Mouse (Mus musculus): ENCODE measurements around the gene Nr6a1. TPM values are rescaled to one million over a fixed set of nuclear protein-coding genes. Genes with fewer than 3 reads are reported as not detected.
A peak's percentile ranks its signal among the peaks of the same experiment; 100 is the strongest.

Gene Nr6a1
- total RNA-seq, 2 experiments from 2014 or later = 6.0 to 6.8 TPM

DNA sequence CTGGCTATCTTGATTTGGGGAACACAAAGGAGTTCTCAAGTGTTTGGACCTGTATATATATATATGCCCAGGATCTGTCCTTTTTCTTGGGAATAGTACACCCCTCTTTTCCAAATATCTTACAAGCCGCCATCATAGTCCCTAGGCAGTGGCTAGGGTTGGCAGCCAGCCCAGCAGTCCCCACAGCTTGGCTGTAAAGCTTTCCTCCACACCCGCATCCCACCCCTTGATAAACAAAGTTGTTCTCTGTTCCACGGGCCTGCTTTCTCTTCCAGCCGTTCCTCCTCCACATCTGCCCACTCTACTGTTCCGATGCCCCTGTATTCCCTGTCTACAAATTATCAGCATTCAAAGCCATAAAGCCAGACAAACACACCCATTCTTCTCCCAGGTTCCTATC lies 192.8 kb downstream of the Nr6a1 start:
- ATAC-seq (replicated peaks; ENCODE audit: low FRiP score, low TSS enrichment, poor library complexity, severe bottlenecking) = no peak

DNA sequence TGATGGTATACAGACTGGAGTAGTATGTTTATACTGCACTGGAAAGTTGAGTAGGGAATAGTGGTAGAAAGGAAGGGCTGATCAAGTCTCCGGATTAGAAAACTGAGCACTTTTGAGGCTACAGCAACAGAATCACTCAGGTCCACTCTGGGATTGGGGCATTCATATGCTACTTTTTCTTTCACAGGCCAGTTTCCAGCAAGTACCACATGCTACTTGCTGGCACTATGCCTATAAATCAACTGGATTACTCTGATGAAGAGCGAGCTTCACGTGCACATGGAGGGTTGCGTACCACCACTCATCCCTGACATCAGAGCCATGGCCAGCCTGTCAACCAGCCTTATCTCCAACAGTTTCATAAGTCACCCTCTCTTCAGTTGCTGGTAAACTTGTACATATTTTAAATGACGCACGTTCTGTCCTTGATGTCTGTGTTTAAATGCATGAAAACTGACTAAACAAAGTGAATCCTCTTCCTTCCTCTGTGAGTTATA lies 197.1 kb downstream of the Nr6a1 start:
- no peak for ATAC-seq (replicated peaks; ENCODE audit: low FRiP score, low TSS enrichment, poor library complexity, severe bottlenecking)

DNA sequence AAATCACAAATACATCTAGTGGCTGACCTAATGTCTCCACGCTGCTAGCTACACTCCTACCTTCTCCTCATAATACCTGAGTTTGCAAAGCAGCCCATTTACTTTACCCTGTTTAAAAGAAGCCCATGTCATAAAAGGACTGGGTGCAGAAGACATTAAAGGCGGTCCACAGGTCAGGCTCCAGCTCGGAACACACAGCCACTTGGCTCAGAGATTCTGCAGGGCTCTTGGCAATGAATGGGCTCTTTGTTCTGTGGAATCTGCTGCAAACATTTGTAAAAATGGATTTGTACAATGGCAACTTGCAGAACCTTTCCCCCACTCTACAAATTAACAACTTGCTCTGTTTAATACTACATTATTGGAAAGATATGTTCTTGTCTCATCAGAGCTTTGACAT lies 202.1 kb downstream of the Nr6a1 start:
- ATAC-seq (replicated peaks; ENCODE audit: low FRiP score, low TSS enrichment, poor library complexity, severe bottlenecking) = no peak

DNA sequence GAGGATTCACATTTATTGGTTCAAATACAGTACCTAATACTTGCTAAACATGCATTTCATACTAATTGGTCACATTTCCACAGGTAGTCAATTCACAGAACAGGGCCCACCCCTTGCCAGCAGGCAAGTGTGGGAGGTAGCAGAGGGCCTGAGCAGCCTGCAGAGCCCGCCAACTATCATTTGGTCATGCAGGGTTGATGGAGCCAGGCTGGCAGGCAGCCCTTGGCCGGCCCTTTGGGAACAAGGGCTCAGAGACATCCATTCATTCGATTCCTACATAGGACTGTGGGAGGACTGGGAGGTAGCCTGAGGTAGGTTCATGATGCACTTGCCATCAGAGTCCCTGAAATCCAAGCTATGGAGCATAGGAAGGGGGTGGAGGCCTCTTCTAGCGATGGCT lies 204.1 kb downstream of the Nr6a1 start:
- ATAC-seq (replicated peaks; ENCODE audit: low FRiP score, low TSS enrichment, poor library complexity, severe bottlenecking) = no peak

- ATAC-seq (replicated peaks; ENCODE audit: low FRiP score, low TSS enrichment, poor library complexity, severe bottlenecking) = no peak
Measured at GRCm38 (mm10) chr2:38722076-38722475, 205.4 kb downstream of the Nr6a1 start.

- ATAC-seq (replicated peaks; ENCODE audit: low FRiP score, low TSS enrichment, poor library complexity, severe bottlenecking) = no peak
Measured at GRCm38 (mm10) chr2:38720661-38721060, 206.8 kb downstream of the Nr6a1 start.

GRCm38 (mm10) chr2:38719354-38719753 lies 208.1 kb downstream of the Nr6a1 start:
- ATAC-seq (replicated peaks; ENCODE audit: low FRiP score, low TSS enrichment, poor library complexity, severe bottlenecking) = no peak; the same call in 1 of the 2 replicates

DNA sequence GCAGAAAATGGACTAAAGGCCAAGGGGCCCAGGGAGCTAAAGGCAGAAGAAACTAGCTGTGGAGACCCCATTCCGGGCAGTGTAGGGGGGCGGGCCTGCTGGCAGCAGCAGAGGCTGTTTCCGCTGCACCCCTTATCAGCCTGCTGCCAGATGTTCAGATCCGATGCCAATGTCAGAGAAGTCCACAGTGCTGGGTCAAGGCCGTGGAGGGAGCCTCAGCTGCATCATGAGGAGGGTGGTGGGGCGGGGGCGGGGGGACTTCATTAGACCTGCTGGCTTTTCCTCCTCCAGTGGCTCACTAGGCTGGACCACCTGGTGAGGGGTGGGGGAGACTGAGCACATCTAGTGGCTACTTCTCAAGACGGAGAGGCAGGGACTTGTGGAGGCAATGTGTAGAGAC lies 208.8 kb downstream of the Nr6a1 start:
- no peak for ATAC-seq (replicated peaks; ENCODE audit: low FRiP score, low TSS enrichment, poor library complexity, severe bottlenecking)

DNA sequence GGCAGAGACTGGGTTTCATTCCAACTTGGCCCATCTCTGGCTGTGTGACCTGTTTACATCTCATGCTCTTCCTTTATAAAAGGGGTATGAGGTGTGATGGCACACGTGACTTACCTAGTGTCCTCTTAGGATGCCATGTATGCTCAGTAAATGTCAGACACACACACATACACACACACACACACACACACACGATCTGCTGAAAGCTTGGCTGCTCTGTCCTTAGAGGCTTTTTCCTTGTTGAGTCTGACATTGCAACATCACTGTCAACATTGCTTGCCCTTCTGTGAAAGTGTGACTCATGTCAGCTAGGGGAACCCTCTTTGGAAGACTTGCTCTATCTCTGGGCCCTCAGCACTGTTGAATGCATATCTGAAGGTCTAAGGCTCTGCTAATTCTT lies 210.1 kb downstream of the Nr6a1 start:
- ATAC-seq (replicated peaks; ENCODE audit: low FRiP score, low TSS enrichment, poor library complexity, severe bottlenecking) = no peak

GRCm38 (mm10) chr2:38714324-38714723 lies 213.2 kb downstream of the Nr6a1 start, which contains the start of gene Nr5a1:
Gene Nr5a1 (minus strand): TSS chr2:38714542.
- no peak for ATAC-seq (replicated peaks; ENCODE audit: low FRiP score, low TSS enrichment, poor library complexity, severe bottlenecking)

DNA sequence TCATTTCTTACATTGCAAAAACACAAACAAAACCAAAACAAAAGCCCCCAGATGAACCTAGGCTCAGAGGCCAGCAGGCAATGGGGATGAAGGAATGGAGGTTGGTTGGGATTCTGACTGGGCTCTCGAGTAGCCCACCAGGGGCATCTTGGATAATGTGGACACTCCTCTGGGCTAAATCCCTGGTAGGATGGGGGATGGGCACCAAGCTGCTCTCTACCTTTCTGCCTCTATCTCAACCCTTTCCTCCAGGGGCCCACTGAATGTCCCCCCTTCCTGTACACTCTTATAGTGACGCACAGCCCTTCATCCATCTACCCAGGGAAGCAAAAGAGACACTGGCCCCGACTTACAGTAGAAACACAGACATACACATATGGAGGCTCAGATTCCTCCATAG lies 213.9 kb downstream of the Nr6a1 start:
- no peak for ATAC-seq (replicated peaks; ENCODE audit: low FRiP score, low TSS enrichment, poor library complexity, severe bottlenecking)

DNA sequence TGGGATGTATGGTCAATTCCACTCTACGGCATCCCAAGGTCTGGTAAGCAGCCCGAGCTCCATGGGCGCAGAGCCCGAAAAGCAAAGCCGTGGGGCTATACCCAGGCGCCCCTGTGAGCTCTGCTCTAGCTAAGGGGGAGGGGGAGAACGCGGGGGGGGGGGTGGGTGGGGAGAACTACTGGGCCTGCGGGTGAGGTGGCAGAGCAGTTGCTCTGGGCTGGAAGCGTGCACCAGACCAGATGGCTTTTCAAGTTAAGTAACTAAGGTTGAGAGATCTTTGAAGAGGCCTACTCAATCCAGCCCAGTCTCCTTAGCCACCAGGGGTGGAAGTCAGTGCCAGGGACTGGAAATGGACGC lies 214.7 kb downstream of the Nr6a1 start:
- ATAC-seq (replicated peaks; ENCODE audit: low FRiP score, low TSS enrichment, poor library complexity, severe bottlenecking) = no peak

GRCm38 (mm10) chr2:38712076-38712768 lies 215.3 kb downstream of the Nr6a1 start:
- no peak for ATAC-seq (replicated peaks; ENCODE audit: low FRiP score, low TSS enrichment, poor library complexity, severe bottlenecking)

DNA sequence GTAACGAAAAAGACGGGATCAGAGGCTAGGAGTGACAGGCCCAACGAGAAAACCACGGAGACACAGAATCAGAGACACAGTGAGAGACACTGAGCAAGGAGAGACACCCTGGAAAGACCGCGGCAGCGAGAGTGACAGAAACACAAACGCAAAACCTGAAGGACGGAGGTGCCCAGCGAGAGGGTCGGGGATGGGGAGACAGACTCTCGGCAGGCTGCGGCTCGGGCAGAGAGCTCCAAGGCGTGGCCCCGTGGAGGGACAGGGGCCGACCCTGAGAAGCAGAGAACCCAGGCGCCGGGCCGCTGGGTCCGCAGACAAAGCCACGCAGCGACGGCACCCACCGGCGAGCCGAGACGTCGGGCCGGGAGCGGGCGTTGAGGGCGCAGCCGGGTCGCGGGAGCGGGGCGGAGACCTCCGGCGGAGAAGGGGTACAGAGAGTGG lies 216.0 kb downstream of the Nr6a1 start:
- ATAC-seq (replicated peaks; ENCODE audit: low FRiP score, low TSS enrichment, poor library complexity, severe bottlenecking) = no peak

- ATAC-seq (replicated peaks; ENCODE audit: low FRiP score, low TSS enrichment, poor library complexity, severe bottlenecking) = no peak
Measured at GRCm38 (mm10) chr2:38710304-38711241, 216.9 kb downstream of the Nr6a1 start.

GRCm38 (mm10) chr2:38708907-38709688 lies 218.4 kb downstream of the Nr6a1 start:
- no peak for ATAC-seq (replicated peaks; ENCODE audit: low FRiP score, low TSS enrichment, poor library complexity, severe bottlenecking)

- ATAC-seq (replicated peaks; ENCODE audit: low FRiP score, low TSS enrichment, poor library complexity, severe bottlenecking) = no peak
Measured at GRCm38 (mm10) chr2:38706661-38707060, 220.8 kb downstream of the Nr6a1 start.

GRCm38 (mm10) chr2:38705036-38705435 lies 222.5 kb downstream of the Nr6a1 start:
- no peak for ATAC-seq (replicated peaks; ENCODE audit: low FRiP score, low TSS enrichment, poor library complexity, severe bottlenecking)

GRCm38 (mm10) chr2:38704336-38704735 lies 223.2 kb downstream of the Nr6a1 start:
- ATAC-seq (replicated peaks; ENCODE audit: low FRiP score, low TSS enrichment, poor library complexity, severe bottlenecking) = no peak

- ATAC-seq (replicated peaks; ENCODE audit: low FRiP score, low TSS enrichment, poor library complexity, severe bottlenecking) = 0 out of 2 replicates have a peak, but pooled peaks have one; percentile 23
Measured at GRCm38 (mm10) chr2:38700177-38700576, 227.3 kb downstream of the Nr6a1 start.
